Mouse (Mus musculus) ES-E14 (cell line): Measurements from ENCODE around the gene Mettl26. TPM values are rescaled to one million over a fixed set of nuclear protein-coding genes. Genes with fewer than 3 reads are reported as not detected.

Source experiments
- DNase-seq: peaks from one replicate; pipeline ENCODE4 v3.0.0-alpha.2; 2013; ENCODE audit warnings: low read depth, low spot score
- H3K27ac ChIP-seq: 2 replicates; pipeline ENCODE4 v1.5.1; 2012; ENCODE audit warnings: low read depth, mild to moderate bottlenecking, low read length, moderate library complexity, mixed read lengths; ENCODE audit not compliant: poor library complexity, insufficient read depth, severe bottlenecking
- H3K36me3 ChIP-seq: 2 replicates; pipeline ENCODE4 v1.6.1; 2012; ENCODE audit warnings: mild to moderate bottlenecking, low read length, moderate library complexity, mixed read lengths; ENCODE audit not compliant: control insufficient read depth, poor library complexity, insufficient read depth, severe bottlenecking
- H3K4me1 ChIP-seq, 2 experiments: fragments of 150-350 bp in 1 of 2; sonication (generic) in 1 of 2; 2 replicates each; pipeline ENCODE4 v1.6.1; 2012; ENCODE audit warnings: low read length in 2 of 2, mild to moderate bottlenecking in 1 of 2, mixed read lengths in 1 of 2; ENCODE audit not compliant: control insufficient read depth in 2 of 2, insufficient read depth in 2 of 2, poor library complexity in 1 of 2
- H3K4me3 ChIP-seq, 2 experiments: fragments of 150-350 bp in 1 of 2; sonication (generic) in 1 of 2; 2 replicates each; pipeline ENCODE4 v1.5.1; 2012; ENCODE audit warnings: low read length in 2 of 2, low read depth in 1 of 2, mild to moderate bottlenecking in 1 of 2, mixed read lengths in 1 of 2; ENCODE audit not compliant: insufficient read depth in 1 of 2, poor library complexity in 1 of 2, severe bottlenecking in 1 of 2
- H3K9ac ChIP-seq: 2 replicates; pipeline ENCODE4 v1.6.1; 2012; ENCODE audit warnings: low read depth, mild to moderate bottlenecking, low read length, mixed read lengths; ENCODE audit not compliant: poor library complexity, insufficient read depth, severe bottlenecking
- H3K9me3 ChIP-seq: fragments of 150-350 bp; sonication (generic); 2 replicates; pipeline ENCODE4 v1.6.1; 2012; ENCODE audit warnings: low read depth, mild to moderate bottlenecking, low read length; ENCODE audit not compliant: control insufficient read depth, insufficient read depth
- CHD2 ChIP-seq: IDR thresholded peaks from 2 replicates; pipeline ENCODE4 v1.6.1; 2014; ENCODE audit warnings: mild to moderate bottlenecking, low read depth, low read length, inconsistent platforms
- HCFC1 ChIP-seq: IDR thresholded peaks from 2 replicates; pipeline ENCODE4 v1.6.1; 2012; ENCODE audit warnings: low read length, inconsistent platforms, borderline replicate concordance; ENCODE audit not compliant: insufficient read depth
- MAFK ChIP-seq: IDR thresholded peaks from 2 replicates; pipeline ENCODE4 v1.6.1; 2014; ENCODE audit warnings: mild to moderate bottlenecking, low read depth, low read length, inconsistent platforms; ENCODE audit not compliant: insufficient read depth
- ZC3H11A ChIP-seq: IDR thresholded peaks from 2 replicates; pipeline ENCODE4 v1.6.1; 2012; ENCODE audit warnings: low read depth, mild to moderate bottlenecking, inconsistent platforms, low read length, borderline replicate concordance
- ZNF384 ChIP-seq: IDR thresholded peaks from 2 replicates; pipeline ENCODE4 v1.6.1; 2012; ENCODE audit warnings: low read depth, low read length, inconsistent platforms
- in situ Hi-C, 2 experiments: fragments of 600-800 bp; cut with MboI; formaldehyde crosslinking; loops; one replicate each; pipeline ENCODE4 v1.15.1; 2025; ENCODE audit warnings: low sequenced_read_pairs in 2 of 2, inconsistent platforms in 1 of 2; ENCODE audit not compliant: unreplicated experiment in 2 of 2
- total RNA-seq: library from RNA; depleted of rRNA; stranded (reverse); fragments of 300-350 nt; gene quantifications from 2 replicates; pipeline ENCODE4 v1.2.3, GENCODE M21; 2012; rRNA removed

Mettl26 gene
- total RNA-seq, 1 experiment = 26.6 TPM

- H3K9ac ChIP-seq = no peak overlapping the region
- in situ Hi-C loops = no loop called here
- no peak for TF ChIP-seq CHD2
- no peak for TF ChIP-seq ZC3H11A
- no peak for TF ChIP-seq HCFC1
- no peak for TF ChIP-seq ZNF384
- no peak for TF ChIP-seq MAFK
- H3K4me3 ChIP-seq = no peak overlapping the region
- no peak overlapping the region for H3K27ac ChIP-seq
- H3K9me3 ChIP-seq = no peaks in the 10 kb centered on the region
- DNase-seq = no peak
- peaks cover 10% of the 10 kb centered on the region; the same call in 1 of the 2 replicates for H3K36me3 ChIP-seq
- no peaks in the 10 kb centered on the region for H3K4me1 ChIP-seq
Measured at GRCm38 (mm10) chr17:25925348-25925747, 50.5 kb downstream of the Mettl26 start.

Other genes starting within 250 kb of the Mettl26 start
- 9.9 and 14.5 TPM in 2 replicates for gene Gng13, start 157.9 kb upstream of the Mettl26 start, total RNA-seq
- gene Chtf18, start 147.7 kb upstream of the Mettl26 start, total RNA-seq = 102 and 151 TPM in 2 replicates
- 7.6 and 8.7 TPM in 2 replicates for gene Rpusd1, start 147.4 kb upstream of the Mettl26 start, total RNA-seq
- gene Mslnl, start 139.0 kb upstream of the Mettl26 start, total RNA-seq = 0.27 and 0.58 TPM in 2 replicates
- gene Msln, start 120.7 kb upstream of the Mettl26 start, total RNA-seq = 7.5 and 16.0 TPM in 2 replicates
- 27.0 and 32.7 TPM in 2 replicates for gene Narfl, start 101.3 kb upstream of the Mettl26 start, total RNA-seq
- 14.5 and 29.5 TPM in 2 replicates for gene Haghl, start 89.4 kb upstream of the Mettl26 start, total RNA-seq
- 0.22 and 0.26 TPM in 2 replicates for gene Ccdc78, start 88.5 kb upstream of the Mettl26 start, total RNA-seq
- gene Fam173a, start 82.2 kb upstream of the Mettl26 start, total RNA-seq = 32.8 and 60.6 TPM in 2 replicates
- not detected in 2 replicates for gene AC134908.4, start 79.4 kb upstream of the Mettl26 start, total RNA-seq
- gene Metrn, start 77.9 kb upstream of the Mettl26 start, total RNA-seq = 46.1 and 62.7 TPM in 2 replicates
- 1.7 TPM in 2 replicates for gene Fbxl16, start 66.0 kb upstream of the Mettl26 start, total RNA-seq
- 28.6 and 43.4 TPM in 2 replicates for gene Wdr24, start 51.4 kb upstream of the Mettl26 start, total RNA-seq
- 25.1 and 46.4 TPM in 2 replicates for gene Jmjd8, start 46.2 kb upstream of the Mettl26 start, total RNA-seq
- gene Stub1, start 41.7 kb upstream of the Mettl26 start, total RNA-seq = 161 and 176 TPM in 2 replicates
- 1.1 and 2.6 TPM in 2 replicates for gene Rhbdl1, start 37.8 kb upstream of the Mettl26 start, total RNA-seq
- 2.0 and 2.7 TPM in 2 replicates for gene Gm20683, start 33.3 kb upstream of the Mettl26 start, total RNA-seq
- 36.8 and 52.6 TPM in 2 replicates for gene Rhot2, start 30.2 kb upstream of the Mettl26 start, total RNA-seq
- gene Wdr90, start 13.6 kb upstream of the Mettl26 start, total RNA-seq = 24.7 and 50.5 TPM in 2 replicates
- 12.3 and 12.6 TPM in 2 replicates for gene Mcrip2, start 6.3 kb upstream of the Mettl26 start, total RNA-seq
- 3.3 TPM in 2 replicates for gene Wfikkn1, start 5.8 kb downstream of the Mettl26 start, total RNA-seq
- 14.6 and 15.7 TPM in 2 replicates for gene Rab40c, start 44.7 kb downstream of the Mettl26 start, total RNA-seq
- 44.4 and 56.9 TPM in 2 replicates for gene Pigq, start 69.9 kb downstream of the Mettl26 start, total RNA-seq
- gene Nhlrc4, start 69.9 kb downstream of the Mettl26 start, total RNA-seq = 0.16 and 0.18 TPM in 2 replicates
- not detected in 2 replicates for gene A930017K11Rik, start 77.5 kb downstream of the Mettl26 start, total RNA-seq
- gene Capn15, start 110.7 kb downstream of the Mettl26 start, total RNA-seq = 18.0 and 19.0 TPM in 2 replicates
- gene Rab11fip3, start 194.5 kb downstream of the Mettl26 start, total RNA-seq = 9.4 and 11.2 TPM in 2 replicates
- gene Decr2, start 215.3 kb downstream of the Mettl26 start, total RNA-seq = 12.6 and 15.2 TPM in 2 replicates
- gene Nme4, start 220.5 kb downstream of the Mettl26 start, total RNA-seq = 96.4 and 133 TPM in 2 replicates
- gene Tmem8, start 238.2 kb downstream of the Mettl26 start, total RNA-seq = 22.3 and 28.5 TPM in 2 replicates
- 154 and 156 TPM in 2 replicates for gene Mrpl28, start 248.4 kb downstream of the Mettl26 start, total RNA-seq